Mouse (Mus musculus): ENCODE measurements around the gene Apobec3. TPM values are rescaled to one million over a fixed set of nuclear protein-coding genes. Genes with fewer than 3 reads are reported as not detected.

The Apobec3 gene
- polyA plus RNA-seq, 1 experiment from 2014 or later, result 9.7 TPM

DNA sequence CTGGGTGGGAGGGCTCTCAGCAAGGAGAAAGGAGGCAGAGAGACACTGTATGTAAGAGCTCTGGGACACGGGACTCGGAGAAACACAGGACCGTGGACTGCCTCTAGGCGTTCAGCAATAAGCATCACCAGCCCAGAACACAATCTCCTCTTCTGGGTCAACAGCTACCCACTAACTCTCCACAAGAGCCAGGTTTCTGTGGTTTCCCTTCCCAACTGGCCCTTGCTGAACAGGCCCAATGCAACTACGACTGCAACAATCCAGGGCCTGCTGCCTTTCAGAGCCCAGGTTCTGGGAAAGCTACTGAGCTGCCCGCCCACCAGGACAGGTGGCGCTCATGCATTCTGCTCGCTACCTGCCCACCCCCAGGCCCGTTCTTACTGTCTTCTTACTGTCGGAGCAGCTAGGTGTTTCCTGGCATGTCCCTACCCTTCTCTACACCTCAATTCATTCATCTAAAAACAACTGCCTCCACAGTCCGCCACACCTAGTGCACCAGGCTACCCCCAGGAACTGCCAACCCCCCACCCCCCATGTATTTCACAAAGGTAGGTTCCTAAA lies 35.5 kb downstream of the Apobec3 start:
- H3K27me3 ChIP-seq (ENCODE audit: control insufficient read depth, insufficient read depth, low read length), result peaks cover 13% of the 10 kb centered on the region; the same call in 1 of the 2 replicates

DNA sequence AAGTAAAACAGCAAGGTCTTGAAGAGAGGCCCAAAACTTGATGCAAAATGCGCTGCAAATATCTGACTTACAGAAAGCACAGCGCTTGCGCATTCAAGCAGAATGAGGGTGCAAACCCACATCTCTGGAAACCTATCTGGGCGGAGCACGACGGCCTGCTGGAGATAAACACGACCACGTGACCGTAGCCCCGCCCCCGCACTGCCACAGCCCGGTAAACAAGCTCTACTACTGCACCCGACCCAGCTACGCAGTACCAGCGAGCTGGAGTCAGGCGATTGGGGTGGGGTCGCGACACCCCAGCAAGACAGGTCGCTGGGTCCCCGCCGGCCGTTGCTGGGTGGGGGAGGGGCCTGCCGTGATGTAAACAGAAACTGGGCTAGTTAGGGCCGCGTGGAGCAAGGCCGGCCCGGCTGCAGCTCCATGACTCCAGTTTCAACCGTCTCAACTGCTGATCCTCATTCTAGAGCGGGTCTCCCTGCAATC lies 36.2 kb downstream of the Apobec3 start:
- Histone ChIP-seq H3K4me2 (ENCODE audit: low read depth, severe bottlenecking) (peak overlapping the region; percentile 54), H3K4me3 (ENCODE audit: low read depth, low read length) (peak overlapping the region; percentile 41), H3K27me3 (ENCODE audit: control insufficient read depth, insufficient read depth, low read length) (peaks cover 21% of the 10 kb centered on the region), H3K4me1 (ENCODE audit: control insufficient read depth, insufficient read depth, low read length) (peaks cover 6% of the 10 kb centered on the region; the same call in 1 of the 2 replicates), H3K9ac (ENCODE audit: low read length) (peak overlapping the region; percentile 38), H3K36me3 (ENCODE audit: control insufficient read depth, insufficient read depth, low read length) (no peaks in the 10 kb centered on the region), H3K27ac (replicated peaks; ENCODE audit: low read depth, low read length) (no peak overlapping the region), H3K9me3 (ENCODE audit: control insufficient read depth, low read length) (no peaks in the 10 kb centered on the region)
- peak; percentile 86 for DNase-seq (ENCODE audit: low spot score)
- ATAC-seq (ENCODE audit: insufficient number of reproducible peaks, low FRiP score, low TSS enrichment, low read depth), result peak; percentile 66
- under 1% methylated on average over 29 of the region's 29 CpGs for WGBS

More for the DNA sequence above, 35.5 kb downstream of the Apobec3 start:
- no peak overlapping the region for H3K27ac ChIP-seq (replicated peaks; ENCODE audit: low read depth, low read length)
- DNase-seq (ENCODE audit: low spot score) (no peak), ATAC-seq (ENCODE audit: insufficient number of reproducible peaks, low FRiP score, low TSS enrichment, low read depth) (no peak)
- H3K4me2 ChIP-seq (ENCODE audit: low read depth, severe bottlenecking), result peak overlapping the region; percentile 54
- 74% methylated on average over 11 of the region's 11 CpGs for WGBS
- no peaks in the 10 kb centered on the region for H3K36me3 ChIP-seq (ENCODE audit: control insufficient read depth, insufficient read depth, low read length)
- peak overlapping the region; percentile 41; the same call in 1 of the 2 replicates for H3K4me3 ChIP-seq (ENCODE audit: low read depth, low read length)
- no peak overlapping the region for H3K9ac ChIP-seq (ENCODE audit: low read length)
- H3K9me3 ChIP-seq (ENCODE audit: control insufficient read depth, low read length), result no peaks in the 10 kb centered on the region
- H3K4me1 ChIP-seq (ENCODE audit: control insufficient read depth, insufficient read depth, low read length), result peaks cover under 1% of the 10 kb centered on the region; the same call in 1 of the 2 replicates

DNA sequence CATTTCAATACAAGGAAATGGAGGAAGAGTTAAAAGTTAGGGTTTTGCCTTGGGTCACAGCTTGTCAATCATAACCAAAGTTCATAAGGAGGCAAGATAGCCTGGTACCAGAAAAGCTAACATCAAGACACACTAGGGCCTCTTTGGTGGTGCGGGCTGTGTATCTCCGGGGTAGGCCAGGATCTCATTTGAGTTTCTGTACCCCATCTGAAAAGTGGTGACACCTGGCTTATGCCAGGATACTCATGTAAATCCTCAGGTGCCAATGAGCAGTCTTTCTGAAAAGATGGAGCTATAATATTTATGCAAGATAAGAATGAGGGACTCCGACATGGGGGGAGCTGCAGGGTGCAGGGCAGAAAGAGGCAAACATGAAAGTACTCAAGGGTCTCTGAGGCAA lies 36.9 kb downstream of the Apobec3 start:
- Histone ChIP-seq H3K36me3 (ENCODE audit: control insufficient read depth, insufficient read depth, low read length) (no peaks in the 10 kb centered on the region), H3K4me3 (ENCODE audit: low read depth, low read length) (no peak overlapping the region), H3K4me1 (ENCODE audit: control insufficient read depth, insufficient read depth, low read length) (peaks cover 8% of the 10 kb centered on the region; the same call in 1 of the 2 replicates), H3K27ac (replicated peaks; ENCODE audit: low read depth, low read length) (no peak overlapping the region), H3K9ac (ENCODE audit: low read length) (no peak overlapping the region), H3K9me3 (ENCODE audit: control insufficient read depth, low read length) (no peaks in the 10 kb centered on the region), H3K4me2 (ENCODE audit: low read depth, severe bottlenecking) (peak overlapping the region; percentile 54; the same call in 1 of the 2 replicates), H3K27me3 (ENCODE audit: control insufficient read depth, insufficient read depth, low read length) (peaks cover 27% of the 10 kb centered on the region)
- ATAC-seq (ENCODE audit: insufficient number of reproducible peaks, low FRiP score, low TSS enrichment, low read depth) (no peak), DNase-seq (ENCODE audit: low spot score) (no peak)
- 91% methylated on average over 3 of the region's 3 CpGs for WGBS

DNA sequence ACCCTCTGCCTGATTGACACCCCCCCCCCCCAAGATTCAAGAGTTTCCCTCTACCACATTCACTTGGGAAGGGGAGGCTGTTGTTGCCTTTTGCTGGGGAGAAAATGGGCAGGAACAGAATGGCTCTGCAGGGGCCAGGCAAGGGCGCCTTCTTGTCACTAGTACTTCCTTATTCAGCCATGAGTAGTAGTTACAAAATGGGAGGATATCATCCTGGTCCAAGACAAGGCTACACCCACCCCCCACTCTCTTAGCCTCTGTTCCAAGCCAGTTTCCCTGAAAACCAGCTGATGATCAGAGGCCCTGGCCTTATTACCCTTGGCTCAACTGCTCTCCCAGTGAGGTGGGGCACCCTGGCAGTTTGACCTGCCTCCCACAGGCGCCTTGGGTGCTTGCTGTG lies 37.3 kb downstream of the Apobec3 start:
- H3K9ac ChIP-seq (ENCODE audit: low read length), result no peak overlapping the region
- no peak overlapping the region for H3K27ac ChIP-seq (replicated peaks; ENCODE audit: low read depth, low read length)
- H3K36me3 ChIP-seq (ENCODE audit: control insufficient read depth, insufficient read depth, low read length), result no peaks in the 10 kb centered on the region
- peaks cover 10% of the 10 kb centered on the region; the same call in 1 of the 2 replicates for H3K4me1 ChIP-seq (ENCODE audit: control insufficient read depth, insufficient read depth, low read length)
- H3K9me3 ChIP-seq (ENCODE audit: control insufficient read depth, low read length), result no peaks in the 10 kb centered on the region
- ATAC-seq (ENCODE audit: insufficient number of reproducible peaks, low FRiP score, low TSS enrichment, low read depth) (no peak), DNase-seq (ENCODE audit: low spot score) (no peak)
- no peak overlapping the region for H3K4me3 ChIP-seq (ENCODE audit: low read depth, low read length)
- WGBS, result 55% methylated on average over 2 of the region's 2 CpGs
- H3K4me2 ChIP-seq (ENCODE audit: low read depth, severe bottlenecking), result no peak overlapping the region
- H3K27me3 ChIP-seq (ENCODE audit: control insufficient read depth, insufficient read depth, low read length), result peaks cover 31% of the 10 kb centered on the region

DNA sequence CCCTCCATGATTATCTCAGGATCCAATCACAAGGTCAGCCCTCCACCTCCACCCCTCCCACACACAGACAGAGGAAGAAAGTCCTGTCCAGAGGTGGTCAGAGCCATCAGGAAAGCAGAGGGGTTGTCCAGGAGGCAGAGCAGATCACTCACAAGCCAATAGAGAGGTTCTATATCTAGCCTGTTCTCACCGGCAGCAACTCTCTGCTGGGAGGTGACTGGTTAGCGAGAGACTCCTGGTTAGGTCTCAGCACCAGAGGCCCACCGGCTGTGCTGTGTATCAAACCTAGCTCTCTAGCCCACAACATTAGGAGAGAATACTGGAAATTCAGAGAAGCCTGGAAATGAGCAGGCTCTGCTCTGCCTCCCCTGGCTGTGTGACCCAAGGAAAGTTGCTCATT lies 38.3 kb downstream of the Apobec3 start:
- no peak for DNase-seq (ENCODE audit: low spot score)
- Histone ChIP-seq H3K36me3 (ENCODE audit: control insufficient read depth, insufficient read depth, low read length) (no peaks in the 10 kb centered on the region), H3K27ac (replicated peaks; ENCODE audit: low read depth, low read length) (no peak overlapping the region), H3K9me3 (ENCODE audit: control insufficient read depth, low read length) (no peaks in the 10 kb centered on the region), H3K4me3 (ENCODE audit: low read depth, low read length) (no peak overlapping the region), H3K27me3 (ENCODE audit: control insufficient read depth, insufficient read depth, low read length) (peaks cover 40% of the 10 kb centered on the region), H3K4me1 (ENCODE audit: control insufficient read depth, insufficient read depth, low read length) (peaks cover 13% of the 10 kb centered on the region; the same call in 1 of the 2 replicates), H3K4me2 (ENCODE audit: low read depth, severe bottlenecking) (no peak overlapping the region), H3K9ac (ENCODE audit: low read length) (no peak overlapping the region)
- ATAC-seq (ENCODE audit: insufficient number of reproducible peaks, low FRiP score, low TSS enrichment, low read depth), result no peak
- 84% methylated on average over 3 of the region's 3 CpGs for WGBS

DNA sequence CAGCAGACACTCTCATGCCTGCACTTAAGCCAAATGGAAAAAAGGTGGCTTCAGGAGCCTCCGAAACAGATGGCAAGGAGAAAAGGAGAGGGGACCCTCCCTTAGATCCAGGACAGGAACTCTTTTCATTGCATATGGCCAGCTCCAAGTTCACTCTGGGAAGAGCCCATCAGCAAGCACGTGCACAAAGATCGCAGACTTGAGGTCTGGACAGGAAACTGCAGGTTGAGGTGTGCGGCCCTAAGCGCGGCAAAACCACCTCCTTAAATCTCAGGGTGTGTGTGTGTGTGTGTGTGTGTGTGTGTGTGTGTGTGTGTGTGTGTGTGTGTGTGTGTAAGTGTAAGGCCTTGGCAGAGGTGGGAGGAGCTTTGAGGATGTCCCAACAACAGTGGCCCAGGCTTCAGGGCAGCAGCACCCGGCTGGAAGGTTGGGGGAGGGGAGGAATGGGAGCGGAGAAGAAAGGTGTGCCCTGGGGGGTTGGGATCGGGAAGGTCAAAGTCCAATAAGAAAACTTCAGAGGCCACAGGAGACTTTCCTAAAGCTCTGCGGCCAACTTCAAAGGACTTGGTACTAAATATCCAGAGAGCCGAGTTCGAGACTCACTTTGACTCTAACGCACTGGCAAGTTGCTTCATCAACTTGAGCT lies 40.2 kb downstream of the Apobec3 start:
- no peaks in the 10 kb centered on the region for H3K36me3 ChIP-seq (ENCODE audit: control insufficient read depth, insufficient read depth, low read length)
- WGBS, result 17% methylated on average over 13 of the region's 13 CpGs
- peak overlapping the region; percentile 47; the same call in 1 of the 2 replicates for H3K4me3 ChIP-seq (ENCODE audit: low read depth, low read length)
- H3K9ac ChIP-seq (ENCODE audit: low read length), result no peak overlapping the region
- ATAC-seq (ENCODE audit: insufficient number of reproducible peaks, low FRiP score, low TSS enrichment, low read depth) (no peak), DNase-seq (ENCODE audit: low spot score) (no peak)
- no peak overlapping the region for H3K27ac ChIP-seq (replicated peaks; ENCODE audit: low read depth, low read length)
- peaks cover 16% of the 10 kb centered on the region; the same call in 1 of the 2 replicates for H3K4me1 ChIP-seq (ENCODE audit: control insufficient read depth, insufficient read depth, low read length)
- H3K4me2 ChIP-seq (ENCODE audit: low read depth, severe bottlenecking), result peak overlapping the region; percentile 87
- H3K9me3 ChIP-seq (ENCODE audit: control insufficient read depth, low read length), result no peaks in the 10 kb centered on the region
- peaks cover 41% of the 10 kb centered on the region for H3K27me3 ChIP-seq (ENCODE audit: control insufficient read depth, insufficient read depth, low read length)

DNA sequence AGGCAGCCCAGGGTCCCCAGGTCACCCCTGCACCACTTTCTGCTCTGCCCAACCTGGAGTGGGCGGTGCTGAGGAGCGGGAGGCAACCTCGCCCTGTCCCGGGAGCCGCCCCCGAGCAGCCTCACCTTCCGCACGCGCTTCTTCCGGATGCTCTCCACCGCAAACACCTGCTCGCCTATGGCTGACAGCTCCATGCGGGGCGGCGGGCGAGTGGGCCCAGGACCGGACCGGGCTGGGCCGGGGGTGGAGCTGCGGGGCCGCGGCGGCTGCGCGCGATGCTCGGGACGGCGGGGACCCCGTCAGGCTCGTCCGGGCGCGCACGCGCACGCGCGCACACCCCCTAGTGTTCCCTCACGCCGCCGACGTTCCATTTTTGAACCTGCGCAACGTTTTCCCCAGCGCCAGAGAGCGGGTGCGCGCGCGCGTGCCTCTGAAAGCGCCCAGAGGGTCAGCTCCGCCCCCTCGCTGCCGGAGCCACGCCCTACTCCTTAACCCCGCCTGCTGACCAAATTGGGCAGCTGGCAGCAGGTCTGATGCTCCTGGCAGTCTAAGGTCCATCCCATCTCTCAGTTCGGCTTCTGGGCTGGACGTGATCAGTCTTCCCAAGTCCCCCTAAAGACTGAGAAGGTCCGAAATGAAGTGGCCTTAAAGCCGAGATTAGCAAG lies 41.0 kb downstream of the Apobec3 start:
- H3K36me3 ChIP-seq (ENCODE audit: control insufficient read depth, insufficient read depth, low read length), result no peaks in the 10 kb centered on the region
- peak overlapping the region; percentile 47 for H3K4me3 ChIP-seq (ENCODE audit: low read depth, low read length)
- WGBS, result 0% methylated on average over 61 of the region's 62 CpGs
- H3K4me1 ChIP-seq (ENCODE audit: control insufficient read depth, insufficient read depth, low read length), result peaks cover 16% of the 10 kb centered on the region; the same call in 1 of the 2 replicates
- peaks cover 41% of the 10 kb centered on the region for H3K27me3 ChIP-seq (ENCODE audit: control insufficient read depth, insufficient read depth, low read length)
- H3K9ac ChIP-seq (ENCODE audit: low read length), result peak overlapping the region; percentile 53; the same call in 1 of the 2 replicates
- peak overlapping the region; percentile 87 for H3K4me2 ChIP-seq (ENCODE audit: low read depth, severe bottlenecking)
- ATAC-seq (ENCODE audit: insufficient number of reproducible peaks, low FRiP score, low TSS enrichment, low read depth), result no peak
- H3K27ac ChIP-seq (replicated peaks; ENCODE audit: low read depth, low read length), result no peak overlapping the region
- peak; percentile 87 for DNase-seq (ENCODE audit: low spot score)
- no peaks in the 10 kb centered on the region for H3K9me3 ChIP-seq (ENCODE audit: control insufficient read depth, low read length)

DNA sequence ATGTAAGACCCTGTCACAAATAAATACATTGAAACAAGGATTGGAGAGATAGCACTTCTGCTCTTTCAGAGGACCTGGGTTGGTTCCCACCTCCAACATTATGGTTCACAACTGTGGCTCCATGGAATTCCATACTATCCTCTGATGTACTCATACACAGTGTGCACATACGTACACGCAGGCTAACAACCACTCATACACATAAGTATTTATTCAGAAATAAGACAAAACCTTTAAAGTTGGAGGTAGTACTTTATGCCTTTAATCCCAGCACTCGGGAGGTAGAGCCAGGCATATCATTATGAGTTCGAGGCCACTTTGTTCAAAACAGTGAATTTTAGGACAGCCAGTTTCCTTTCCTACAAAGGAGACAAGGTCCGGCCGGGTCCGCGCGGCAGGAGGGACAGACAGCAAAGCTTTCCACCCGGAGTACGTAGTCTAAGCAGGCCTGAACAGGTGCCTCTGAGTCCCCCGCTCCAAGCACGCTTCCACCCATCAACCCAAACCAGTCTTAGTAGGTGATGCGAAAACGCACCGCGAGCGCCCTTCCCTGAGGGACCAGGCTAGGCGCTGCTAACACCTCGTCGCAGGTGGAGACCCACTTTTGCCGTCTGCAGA lies 41.7 kb downstream of the Apobec3 start:
- Histone ChIP-seq H3K4me2 (ENCODE audit: low read depth, severe bottlenecking) (peak overlapping the region; percentile 87), H3K27me3 (ENCODE audit: control insufficient read depth, insufficient read depth, low read length) (peaks cover 41% of the 10 kb centered on the region), H3K36me3 (ENCODE audit: control insufficient read depth, insufficient read depth, low read length) (no peaks in the 10 kb centered on the region), H3K4me3 (ENCODE audit: low read depth, low read length) (peak overlapping the region; percentile 47; the same call in 1 of the 2 replicates), H3K27ac (replicated peaks; ENCODE audit: low read depth, low read length) (no peak overlapping the region), H3K4me1 (ENCODE audit: control insufficient read depth, insufficient read depth, low read length) (peaks cover 16% of the 10 kb centered on the region; the same call in 1 of the 2 replicates), H3K9ac (ENCODE audit: low read length) (no peak overlapping the region), H3K9me3 (ENCODE audit: control insufficient read depth, low read length) (no peaks in the 10 kb centered on the region)
- WGBS, result 3% methylated on average over 22 of the region's 22 CpGs
- ATAC-seq (ENCODE audit: insufficient number of reproducible peaks, low FRiP score, low TSS enrichment, low read depth) (no peak), DNase-seq (ENCODE audit: low spot score) (peak; percentile 35)

All from limb, embryonic 11.5 days (tissue).